Mouse (Mus musculus): ENCODE data around the gene Chd9. TPM values are rescaled to one million over a fixed set of nuclear protein-coding genes. Genes with fewer than 3 reads are reported as not detected.

The Chd9 gene
- polyA plus RNA-seq, 1 experiment, result not detected

- Histone ChIP-seq H3K27ac (ENCODE audit: insufficient read depth, low read depth, low read length) (peak overlapping the region; percentile 81; the same call in 1 of the 2 replicates), H3K4me3 (ENCODE audit: insufficient read depth, low read depth, low read length) (no peak overlapping the region), H3K4me1 (ENCODE audit: control insufficient read depth, insufficient read depth, low read length) (peaks cover 8% of the 10 kb centered on the region)
- WGBS, result 92% methylated on average over 8 of the region's 8 CpGs
- TF ChIP-seq POLR2A (IDR thresholded peaks at IDR 0.05; ENCODE audit: insufficient read depth, low read depth, low read length), result no peak
- TF ChIP-seq CTCF (IDR thresholded peaks at IDR 0.05; ENCODE audit: insufficient read depth, low read depth, low read length), result no peak
Measured at GRCm38 (mm10) chr8:90891872-90892578, 63.9 kb downstream of the Chd9 start.

GRCm38 (mm10) chr8:90892579-90892919, 64.4 kb downstream of the Chd9 start:
- H3K27ac ChIP-seq (ENCODE audit: insufficient read depth, low read depth, low read length), result peak overlapping the region; percentile 81
- no peak overlapping the region for H3K4me3 ChIP-seq (ENCODE audit: insufficient read depth, low read depth, low read length)
- peaks cover 8% of the 10 kb centered on the region for H3K4me1 ChIP-seq (ENCODE audit: control insufficient read depth, insufficient read depth, low read length)
- TF ChIP-seq POLR2A (IDR thresholded peaks at IDR 0.05; ENCODE audit: insufficient read depth, low read depth, low read length) (no peak), CTCF (IDR thresholded peaks at IDR 0.05; ENCODE audit: insufficient read depth, low read depth, low read length) (no peak)
- 52% methylated on average over 5 of the region's 5 CpGs for WGBS

- Histone ChIP-seq H3K27ac (ENCODE audit: insufficient read depth, low read depth, low read length) (peak overlapping the region; percentile 76), H3K4me1 (ENCODE audit: control insufficient read depth, insufficient read depth, low read length) (peaks cover 8% of the 10 kb centered on the region), H3K4me3 (ENCODE audit: insufficient read depth, low read depth, low read length) (0 out of 2 replicates have a peak overlapping the region, but pooled peaks have one; percentile 8)
- TF ChIP-seq POLR2A (IDR thresholded peaks at IDR 0.05; ENCODE audit: insufficient read depth, low read depth, low read length) (no peak), CTCF (IDR thresholded peaks at IDR 0.05; ENCODE audit: insufficient read depth, low read depth, low read length) (no peak)
- 15% methylated on average over 14 of the region's 14 CpGs for WGBS
Measured at GRCm38 (mm10) chr8:90894231-90894914, 66.2 kb downstream of the Chd9 start.

GRCm38 (mm10) chr8:90897343-90897742, 69.2 kb downstream of the Chd9 start:
- H3K27ac ChIP-seq (ENCODE audit: insufficient read depth, low read depth, low read length), result no peak overlapping the region
- no peak for TF ChIP-seq POLR2A (IDR thresholded peaks at IDR 0.05; ENCODE audit: insufficient read depth, low read depth, low read length)
- no peak for TF ChIP-seq CTCF (IDR thresholded peaks at IDR 0.05; ENCODE audit: insufficient read depth, low read depth, low read length)
- no peak overlapping the region for H3K4me3 ChIP-seq (ENCODE audit: insufficient read depth, low read depth, low read length)
- 82% methylated on average over 5 of the region's 5 CpGs for WGBS
- peaks cover 8% of the 10 kb centered on the region for H3K4me1 ChIP-seq (ENCODE audit: control insufficient read depth, insufficient read depth, low read length)

GRCm38 (mm10) chr8:90898578-90898977, 70.4 kb downstream of the Chd9 start:
- Histone ChIP-seq H3K27ac (ENCODE audit: insufficient read depth, low read depth, low read length) (no peak overlapping the region), H3K4me3 (ENCODE audit: insufficient read depth, low read depth, low read length) (no peak overlapping the region), H3K4me1 (ENCODE audit: control insufficient read depth, insufficient read depth, low read length) (peaks cover 3% of the 10 kb centered on the region)
- TF ChIP-seq CTCF (IDR thresholded peaks at IDR 0.05; ENCODE audit: insufficient read depth, low read depth, low read length) (no peak), POLR2A (IDR thresholded peaks at IDR 0.05; ENCODE audit: insufficient read depth, low read depth, low read length) (no peak)
- WGBS, result 61% methylated on average over 6 of the region's 6 CpGs

- TF ChIP-seq CTCF (IDR thresholded peaks at IDR 0.05; ENCODE audit: insufficient read depth, low read depth, low read length), result no peak
- TF ChIP-seq POLR2A (IDR thresholded peaks at IDR 0.05; ENCODE audit: insufficient read depth, low read depth, low read length), result no peak
- WGBS, result 60% methylated on average over 2 of the region's 2 CpGs
- Histone ChIP-seq H3K27ac (ENCODE audit: insufficient read depth, low read depth, low read length) (no peak overlapping the region), H3K4me3 (ENCODE audit: insufficient read depth, low read depth, low read length) (no peak overlapping the region), H3K4me1 (ENCODE audit: control insufficient read depth, insufficient read depth, low read length) (no peaks in the 10 kb centered on the region)
Measured at GRCm38 (mm10) chr8:90902002-90902401, 73.8 kb downstream of the Chd9 start.

- H3K4me3 ChIP-seq (ENCODE audit: insufficient read depth, low read depth, low read length), result no peak overlapping the region
Measured at GRCm38 (mm10) chr8:90904171-90904706, 76.1 kb downstream of the Chd9 start.

GRCm38 (mm10) chr8:90906922-90907321, 78.8 kb downstream of the Chd9 start:
- TF ChIP-seq POLR2A (IDR thresholded peaks at IDR 0.05; ENCODE audit: insufficient read depth, low read depth, low read length), result no peak
- WGBS, result 97% methylated on average over 4 of the region's 4 CpGs
- Histone ChIP-seq H3K4me1 (ENCODE audit: control insufficient read depth, insufficient read depth, low read length) (peaks cover 5% of the 10 kb centered on the region; the same call in 1 of the 2 replicates), H3K27ac (ENCODE audit: insufficient read depth, low read depth, low read length) (no peak overlapping the region), H3K4me3 (ENCODE audit: insufficient read depth, low read depth, low read length) (no peak overlapping the region)

More at GRCm38 (mm10) chr8:90904171-90904706, 76.1 kb downstream of the Chd9 start:
- Histone ChIP-seq H3K27ac (ENCODE audit: insufficient read depth, low read depth, low read length) (no peak overlapping the region), H3K4me1 (ENCODE audit: control insufficient read depth, insufficient read depth, low read length) (peaks cover 4% of the 10 kb centered on the region; the same call in 1 of the 2 replicates)
- WGBS, result 90% methylated on average over 2 of the region's 2 CpGs
- no peak for TF ChIP-seq CTCF (IDR thresholded peaks at IDR 0.05; ENCODE audit: insufficient read depth, low read depth, low read length)
- TF ChIP-seq POLR2A (IDR thresholded peaks at IDR 0.05; ENCODE audit: insufficient read depth, low read depth, low read length), result no peak

GRCm38 (mm10) chr8:90907516-90907847, 79.3 kb downstream of the Chd9 start:
- H3K4me1 ChIP-seq (ENCODE audit: control insufficient read depth, insufficient read depth, low read length), result peaks cover 5% of the 10 kb centered on the region; the same call in 1 of the 2 replicates
- TF ChIP-seq CTCF (IDR thresholded peaks at IDR 0.05; ENCODE audit: insufficient read depth, low read depth, low read length) (no peak), POLR2A (IDR thresholded peaks at IDR 0.05; ENCODE audit: insufficient read depth, low read depth, low read length) (no peak)
- peak overlapping the region; percentile 52 for H3K27ac ChIP-seq (ENCODE audit: insufficient read depth, low read depth, low read length)
- 27% methylated on average over 10 of the region's 10 CpGs for WGBS
- peak overlapping the region; percentile 98 for H3K4me3 ChIP-seq (ENCODE audit: insufficient read depth, low read depth, low read length)

All from olfactory bulb, adult 2 months (tissue).